Mouse (Mus musculus): ENCODE results near the gene Mars. TPM values are rescaled to one million over a fixed set of nuclear protein-coding genes. Genes with fewer than 3 reads are reported as not detected.
A peak's percentile ranks its signal among the peaks of the same experiment; 100 is the strongest.
"Not testable (repeated sequence)": the region's sequence is repeated elsewhere in the genome, so short reads cannot be mapped to it uniquely, and the experiment has no call there.

The Mars gene
- polyA plus RNA-seq, 1 experiment from 2014 or later: 144 TPM

- Histone ChIP-seq H3K36me3 (no peaks in the 10 kb centered on the region), H3K9me3 (no peaks in the 10 kb centered on the region), H3K4me3 (replicated peaks) (no peak overlapping the region), H3K4me1 (replicated peaks) (peaks cover 21% of the 10 kb centered on the region), H3K4me2 (no peak overlapping the region), H3K9ac (replicated peaks) (no peak overlapping the region), H3K27me3 (peaks cover 67% of the 10 kb centered on the region), H3K27ac (no peak overlapping the region)
- no peak for ATAC-seq (ENCODE audit: insufficient number of reproducible peaks, insufficient read depth, low FRiP score, low TSS enrichment, low read depth)
- WGBS: 73% methylated on average over 4 of the region's 4 CpGs
Observed at GRCm38 (mm10) chr10:127322669-127323068, 11.1 kb upstream of the Mars start.

- Histone ChIP-seq H3K36me3 (no peaks in the 10 kb centered on the region), H3K9ac (replicated peaks) (no peak overlapping the region), H3K4me1 (replicated peaks) (peaks cover 21% of the 10 kb centered on the region), H3K4me3 (replicated peaks) (no peak overlapping the region), H3K9me3 (no peaks in the 10 kb centered on the region), H3K4me2 (no peak overlapping the region), H3K27ac (no peak overlapping the region), H3K27me3 (peaks cover 62% of the 10 kb centered on the region)
- ATAC-seq (ENCODE audit: insufficient number of reproducible peaks, insufficient read depth, low FRiP score, low TSS enrichment, low read depth): no peak
- WGBS: 67% methylated on average over 13 of the region's 13 CpGs
Observed at GRCm38 (mm10) chr10:127322178-127322577, 10.6 kb upstream of the Mars start.

GRCm38 (mm10) chr10:127321621-127322020 is 10.0 kb upstream of the Mars start, which contains the start of gene Arhgap9:
Arhgap9 (plus strand) TSS chr10:127321964.
- Histone ChIP-seq H3K4me3 (replicated peaks) (no peak within 1 kb of the TSS), H3K36me3 (no peaks in the 10 kb centered on the region), H3K27me3 (peaks cover 57% of the 10 kb centered on the region), H3K9me3 (no peaks in the 10 kb centered on the region), H3K4me2 (no peak within 1 kb of the TSS), H3K9ac (replicated peaks) (no peak within 1 kb of the TSS), H3K4me1 (replicated peaks) (peaks cover 18% of the 10 kb centered on the region), H3K27ac (no peak within 1 kb of the TSS)
- no peak for ATAC-seq (ENCODE audit: insufficient number of reproducible peaks, insufficient read depth, low FRiP score, low TSS enrichment, low read depth)
- 63% methylated on average over 3 of the region's 3 CpGs for WGBS

- WGBS: 73% methylated on average over 7 of the region's 7 CpGs
Observed at GRCm38 (mm10) chr10:127319969-127320368, 8.4 kb upstream of the Mars start.

GRCm38 (mm10) chr10:127318009-127318408 is 6.4 kb upstream of the Mars start:
- Histone ChIP-seq H3K27me3 (peaks cover 23% of the 10 kb centered on the region), H3K9ac (replicated peaks) (no peak overlapping the region), H3K27ac (no peak overlapping the region), H3K4me1 (replicated peaks) (no peaks in the 10 kb centered on the region), H3K36me3 (no peaks in the 10 kb centered on the region), H3K9me3 (no peaks in the 10 kb centered on the region), H3K4me2 (no peak overlapping the region), H3K4me3 (replicated peaks) (no peak overlapping the region)
- no peak for ATAC-seq (ENCODE audit: insufficient number of reproducible peaks, insufficient read depth, low FRiP score, low TSS enrichment, low read depth)
- 44% methylated on average over 4 of the region's 4 CpGs for whole genome bisulfite sequencing

More at GRCm38 (mm10) chr10:127319969-127320368, 8.4 kb upstream of the Mars start:
- no peaks in the 10 kb centered on the region for H3K36me3 ChIP-seq
- H3K4me3 ChIP-seq (replicated peaks): no peak overlapping the region
- no peak for ATAC-seq (ENCODE audit: insufficient number of reproducible peaks, insufficient read depth, low FRiP score, low TSS enrichment, low read depth)
- H3K9ac ChIP-seq (replicated peaks): no peak overlapping the region
- H3K27me3 ChIP-seq: peaks cover 40% of the 10 kb centered on the region
- no peak overlapping the region for H3K4me2 ChIP-seq
- no peaks in the 10 kb centered on the region for H3K9me3 ChIP-seq
- no peak overlapping the region for H3K27ac ChIP-seq
- H3K4me1 ChIP-seq (replicated peaks): peaks cover 3% of the 10 kb centered on the region; the same call in 1 of the 2 replicates

GRCm38 (mm10) chr10:127317277-127317676 is 5.7 kb upstream of the Mars start:
- H3K9ac ChIP-seq (replicated peaks): no peak overlapping the region
- no peak overlapping the region for H3K4me2 ChIP-seq
- no peaks in the 10 kb centered on the region for H3K9me3 ChIP-seq
- no peaks in the 10 kb centered on the region for H3K36me3 ChIP-seq
- no peaks in the 10 kb centered on the region for H3K4me1 ChIP-seq (replicated peaks)
- peaks cover 17% of the 10 kb centered on the region for H3K27me3 ChIP-seq
- WGBS: 82% methylated on average over 2 of the region's 2 CpGs
- no peak overlapping the region for H3K4me3 ChIP-seq (replicated peaks)
- H3K27ac ChIP-seq: no peak overlapping the region
- ATAC-seq (ENCODE audit: insufficient number of reproducible peaks, insufficient read depth, low FRiP score, low TSS enrichment, low read depth): no peak

- not testable (repeated sequence) for H3K27ac ChIP-seq; H3K27me3 ChIP-seq; H3K4me3 ChIP-seq (replicated peaks); H3K9me3 ChIP-seq; H3K4me2 ChIP-seq; H3K9ac ChIP-seq (replicated peaks); H3K4me1 ChIP-seq (replicated peaks); ATAC-seq (ENCODE audit: insufficient number of reproducible peaks, insufficient read depth, low FRiP score, low TSS enrichment, low read depth); H3K36me3 ChIP-seq
- 74% methylated on average over 1 of the region's 1 CpGs for WGBS
Observed at GRCm38 (mm10) chr10:127314950-127315349, 3.4 kb upstream of the Mars start.

- not testable (repeated sequence) for H3K9ac ChIP-seq (replicated peaks); H3K27ac ChIP-seq; H3K4me1 ChIP-seq (replicated peaks); H3K27me3 ChIP-seq; H3K9me3 ChIP-seq; H3K4me3 ChIP-seq (replicated peaks); ATAC-seq (ENCODE audit: insufficient number of reproducible peaks, insufficient read depth, low FRiP score, low TSS enrichment, low read depth); H3K4me2 ChIP-seq
- H3K36me3 ChIP-seq: peaks cover 15% of the 10 kb centered on the region
- whole genome bisulfite sequencing: 90% methylated on average over 5 of the region's 5 CpGs
Observed at GRCm38 (mm10) chr10:127313516-127313915, 1.9 kb upstream of the Mars start.

- H3K27ac ChIP-seq: no peak overlapping the region
- H3K4me3 ChIP-seq (replicated peaks): no peak overlapping the region
- H3K9ac ChIP-seq (replicated peaks): no peak overlapping the region
- no peak for ATAC-seq (ENCODE audit: insufficient number of reproducible peaks, insufficient read depth, low FRiP score, low TSS enrichment, low read depth)
- WGBS: 81% methylated on average over 4 of the region's 4 CpGs
- H3K9me3 ChIP-seq: no peaks in the 10 kb centered on the region
- H3K4me2 ChIP-seq: no peak overlapping the region
- peaks cover 21% of the 10 kb centered on the region for H3K36me3 ChIP-seq
- H3K27me3 ChIP-seq: no peaks in the 10 kb centered on the region
- H3K4me1 ChIP-seq (replicated peaks): peaks cover 10% of the 10 kb centered on the region
Observed at GRCm38 (mm10) chr10:127312858-127313257, 1.3 kb upstream of the Mars start.

- no peaks in the 10 kb centered on the region for H3K27me3 ChIP-seq
- H3K4me1 ChIP-seq (replicated peaks): peaks cover 10% of the 10 kb centered on the region
- H3K9me3 ChIP-seq: no peaks in the 10 kb centered on the region
- H3K4me3 ChIP-seq (replicated peaks): peak overlapping the region; percentile 82
- peak overlapping the region; percentile 73 for H3K4me2 ChIP-seq
- WGBS: 1% methylated on average over 4 of the region's 4 CpGs
- peak overlapping the region; percentile 66 for H3K27ac ChIP-seq
- ATAC-seq (ENCODE audit: insufficient number of reproducible peaks, insufficient read depth, low FRiP score, low TSS enrichment, low read depth): peak; percentile 6; the same call in 1 of the 2 replicates
- peak overlapping the region; percentile 79; the same call in 1 of the 2 replicates for H3K9ac ChIP-seq (replicated peaks)
- peaks cover 27% of the 10 kb centered on the region for H3K36me3 ChIP-seq
Observed at GRCm38 (mm10) chr10:127312356-127312676, 730 bp upstream of the Mars start.

- Histone ChIP-seq H3K27me3 (no peaks in the 10 kb centered on the region), H3K4me3 (replicated peaks) (peak overlapping the region; percentile 82), H3K27ac (peak overlapping the region; percentile 80), H3K4me1 (replicated peaks) (peaks cover 10% of the 10 kb centered on the region), H3K9me3 (no peaks in the 10 kb centered on the region), H3K4me2 (peak overlapping the region; percentile 73), H3K9ac (replicated peaks) (peak overlapping the region; percentile 79), H3K36me3 (peaks cover 42% of the 10 kb centered on the region)
- WGBS: 37% methylated on average over 23 of the region's 23 CpGs
- peak; percentile 40 for ATAC-seq (ENCODE audit: insufficient number of reproducible peaks, insufficient read depth, low FRiP score, low TSS enrichment, low read depth)
Observed at GRCm38 (mm10) chr10:127310523-127311475, 787 bp downstream of the Mars start.

Data from limb, embryonic 12.5 days (tissue).